Mouse (Mus musculus) stomach, postnatal 0 days (tissue): ENCODE measurements around the gene Pcyt1a. TPM values are rescaled to one million over a fixed set of nuclear protein-coding genes. Genes with fewer than 3 reads are reported as not detected.

Source experiments
- ATAC-seq: fragments of 200-750 bp; cut with Nextera tagmentation; 2 replicates; pipeline ENCODE4 v1.8.0; 2017; ENCODE audit not compliant: low FRiP score, low TSS enrichment
- DNase-seq: peaks from one replicate; pipeline ENCODE4 v3.0.0-alpha.2; 2016; ENCODE audit warnings: low spot score
- H3K27ac ChIP-seq: fragments of 300-500 bp; sonication (generic); replicated peaks from 2 replicates; pipeline ENCODE4 v1.5.1; 2014; ENCODE audit warnings: mild to moderate bottlenecking, control low read depth
- H3K27me3 ChIP-seq: fragments of 300-500 bp; sonication (generic); 2 replicates; pipeline ENCODE4 v1.6.1; 2014; ENCODE audit warnings: low read length; ENCODE audit not compliant: control insufficient read depth, insufficient read depth
- H3K36me3 ChIP-seq: fragments of 300-500 bp; sonication (generic); 2 replicates; pipeline ENCODE4 v1.6.1; 2014; ENCODE audit warnings: low read length, mixed read lengths; ENCODE audit not compliant: control insufficient read depth, insufficient read depth
- H3K4me1 ChIP-seq: fragments of 300-500 bp; sonication (generic); replicated peaks from 2 replicates; pipeline ENCODE4 v1.6.1; 2014; ENCODE audit warnings: antibody characterized with exemption; ENCODE audit not compliant: control insufficient read depth, insufficient read depth
- H3K4me2 ChIP-seq: fragments of 300-500 bp; sonication (generic); replicated peaks from 2 replicates; pipeline ENCODE4 v1.6.1; 2014; ENCODE audit warnings: low read depth, mild to moderate bottlenecking, control low read depth, moderate library complexity
- H3K4me3 ChIP-seq: fragments of 300-500 bp; sonication (generic); 2 replicates; pipeline ENCODE4 v1.5.1; 2014; ENCODE audit warnings: low read depth, low read length, control low read depth
- H3K9ac ChIP-seq: fragments of 300-500 bp; sonication (generic); 2 replicates; pipeline ENCODE4 v1.6.1; 2014; ENCODE audit warnings: mild to moderate bottlenecking, low read length, control low read depth, mixed read lengths
- H3K9me3 ChIP-seq: fragments of 300-500 bp; sonication (generic); 2 replicates; pipeline ENCODE4 v1.6.1; 2016; ENCODE audit warnings: low read length; ENCODE audit not compliant: control insufficient read depth
- CTCF ChIP-seq: IDR thresholded peaks from 2 replicates; pipeline ENCODE4 v1.5.1; 2016; ENCODE audit warnings: antibody characterized with exemption, low read depth, mild to moderate bottlenecking, moderate library complexity
- EP300 ChIP-seq: optimal IDR thresholded peaks from 2 replicates; pipeline ENCODE3; 2016; ENCODE audit warnings: antibody characterized with exemption
- WGBS: fragments of 180-500 bp; shearing (Covaris S2); extraction: QIAGEN DNeasy Blood & Tissue Kit; methylation state at CpG from one replicate; pipeline ENCODE4 v1.1.7; 2014; 5-methylcytosine and 5-hydroxymethylcytosine counted together
- polyA plus RNA-seq: library from polyadenylated mRNA; unstranded; fragments of >200 nt; fragmentation: Nextera tagmentation; extraction: Ambion mirVana; gene quantifications from 2 replicates; pipeline ENCODE4 v1.2.1, GENCODE M21; 2015

The Pcyt1a gene
- polyA plus RNA-seq, 1 experiment from 2014 or later = 38.6 TPM

- peak; percentile 28 for DNase-seq
- TF ChIP-seq CTCF (no peak), EP300 (no peak)
- Histone ChIP-seq H3K27ac (peak overlapping the region; percentile 75), H3K4me3 (no peak overlapping the region), H3K9me3 (no peaks in the 10 kb centered on the region), H3K4me1 (no peaks in the 10 kb centered on the region), H3K27me3 (no peaks in the 10 kb centered on the region), H3K9ac (no peak overlapping the region), H3K4me2 (no peak overlapping the region), H3K36me3 (no peaks in the 10 kb centered on the region)
- WGBS = 67% methylated on average over 18 of the region's 18 CpGs
- ATAC-seq = no peak
Measured at GRCm38 (mm10) chr16:32510399-32511337, 79.9 kb downstream of the Pcyt1a start.

GRCm38 (mm10) chr16:32511338-32511734 lies 80.6 kb downstream of the Pcyt1a start:
- ATAC-seq = no peak
- H3K27ac ChIP-seq = peak overlapping the region; percentile 75; the same call in 1 of the 2 replicates
- TF ChIP-seq CTCF = no peak
- no peak for TF ChIP-seq EP300
- no peaks in the 10 kb centered on the region for H3K4me1 ChIP-seq
- no peak overlapping the region for H3K4me2 ChIP-seq
- peak; percentile 12 for DNase-seq
- WGBS = 72% methylated on average over 3 of the region's 3 CpGs
- no peaks in the 10 kb centered on the region for H3K27me3 ChIP-seq
- no peak overlapping the region for H3K9ac ChIP-seq
- H3K9me3 ChIP-seq = no peaks in the 10 kb centered on the region
- H3K36me3 ChIP-seq = no peaks in the 10 kb centered on the region
- no peak overlapping the region for H3K4me3 ChIP-seq

- no peaks in the 10 kb centered on the region for H3K9me3 ChIP-seq
- ATAC-seq (no peak), DNase-seq (peak; percentile 28)
- H3K4me2 ChIP-seq = no peak overlapping the region
- no peaks in the 10 kb centered on the region for H3K4me1 ChIP-seq
- 0 out of 2 replicates have a peak overlapping the region, but pooled peaks have one; percentile 75 for H3K27ac ChIP-seq
- no peak overlapping the region for H3K4me3 ChIP-seq
- H3K9ac ChIP-seq = no peak overlapping the region
- 82% methylated on average over 8 of the region's 8 CpGs for WGBS
- TF ChIP-seq EP300 (no peak), CTCF (no peak)
- H3K27me3 ChIP-seq = no peaks in the 10 kb centered on the region
- no peaks in the 10 kb centered on the region for H3K36me3 ChIP-seq
Measured at GRCm38 (mm10) chr16:32511827-32512490, 81.2 kb downstream of the Pcyt1a start.

GRCm38 (mm10) chr16:32512921-32513320 lies 82.2 kb downstream of the Pcyt1a start:
- H3K4me2 ChIP-seq = no peak overlapping the region
- no peak overlapping the region for H3K4me3 ChIP-seq
- DNase-seq (peak; percentile 58), ATAC-seq (no peak)
- TF ChIP-seq EP300 (no peak), CTCF (no peak)
- 14% methylated on average over 3 of the region's 3 CpGs for WGBS
- no peaks in the 10 kb centered on the region for H3K36me3 ChIP-seq
- no peak overlapping the region for H3K9ac ChIP-seq
- H3K4me1 ChIP-seq = no peaks in the 10 kb centered on the region
- H3K27ac ChIP-seq = peak overlapping the region; percentile 76
- H3K9me3 ChIP-seq = no peaks in the 10 kb centered on the region
- H3K27me3 ChIP-seq = no peaks in the 10 kb centered on the region

GRCm38 (mm10) chr16:32513401-32513800 lies 82.7 kb downstream of the Pcyt1a start:
- DNase-seq (peak; percentile 23), ATAC-seq (no peak)
- 70% methylated on average over 6 of the region's 6 CpGs for WGBS
- peak overlapping the region; percentile 76 for H3K27ac ChIP-seq
- no peaks in the 10 kb centered on the region for H3K9me3 ChIP-seq
- no peak overlapping the region for H3K9ac ChIP-seq
- TF ChIP-seq EP300 = no peak
- TF ChIP-seq CTCF = no peak
- H3K27me3 ChIP-seq = no peaks in the 10 kb centered on the region
- no peaks in the 10 kb centered on the region for H3K4me1 ChIP-seq
- no peak overlapping the region for H3K4me3 ChIP-seq
- no peaks in the 10 kb centered on the region for H3K36me3 ChIP-seq
- H3K4me2 ChIP-seq = no peak overlapping the region
